ENCODE assay signal across 29 mouse cellular contexts in the genomic region with DNA sequence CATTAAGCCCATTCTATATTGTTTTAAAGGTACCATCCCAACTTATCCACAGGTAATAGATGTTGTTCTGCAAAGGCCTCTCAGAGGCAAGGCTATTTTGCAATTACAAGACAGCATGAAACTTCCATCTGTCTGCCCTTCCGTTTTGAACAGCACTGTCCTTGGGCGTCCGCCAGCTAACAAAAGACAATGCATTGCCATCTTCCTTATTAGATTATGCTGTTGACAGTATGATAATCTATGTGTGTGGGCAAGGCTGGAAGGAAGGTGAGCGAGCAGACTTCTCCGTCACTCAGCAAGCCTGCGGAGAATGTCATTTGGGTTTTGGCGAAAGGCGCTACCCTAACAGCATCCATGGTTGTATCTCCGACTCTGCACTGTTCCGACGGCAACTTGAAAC. TPM values are rescaled to one million over a fixed set of nuclear protein-coding genes. Genes with fewer than 3 reads are reported as not detected.
DNase-seq lines count a peak whose midpoint lies in the region; ATAC-seq and TF ChIP-seq lines count a peak whose summit lies in the region.
"Had no signal": no experiment of that assay in that cellular context is flagged by ENCODE, and none has a peak within 500 bp of the region (broad histone marks: within the 10 kb centered on the region; RNA-seq: fewer than 3 reads in every experiment).

No protein-coding gene starts in this region.

- no peaks in the 10 kb centered on the region for H3K4me1 ChIP-seq in forebrain, embryonic 13.5 days
- H3K4me1 ChIP-seq: forebrain, embryonic 10.5 days; heart, embryonic 13.5 days; limb, embryonic 13.5 days; lung, embryonic 15.5 days; midbrain, embryonic 13.5 days had no signal

- no peaks in the 10 kb centered on the region for H3K36me3 ChIP-seq in forebrain, embryonic 13.5 days (ENCODE audit: poor library complexity, severe bottlenecking)
- H3K36me3 ChIP-seq: forebrain, embryonic 10.5 days; heart, embryonic 13.5 days; limb, embryonic 13.5 days; lung, embryonic 15.5 days; midbrain, embryonic 13.5 days had no signal

- no peak for ATAC-seq in forebrain, embryonic 13.5 days
- ATAC-seq: inflammation-experienced regulatory T-cells, adult 6 months; midbrain, embryonic 13.5 days had no signal

- H3K4me2 ChIP-seq in forebrain, embryonic 13.5 days, result no peak overlapping the region
- H3K4me2 ChIP-seq: heart, embryonic 13.5 days; limb, embryonic 13.5 days; lung, embryonic 15.5 days; midbrain, embryonic 13.5 days had no signal

- H3K9me3 ChIP-seq in forebrain, embryonic 13.5 days (replicated peaks), result peaks cover 3% of the 10 kb centered on the region; the same call in 1 of the 2 replicates
- H3K9me3 ChIP-seq: heart, embryonic 13.5 days; lung, embryonic 15.5 days; midbrain, embryonic 13.5 days had no signal

- no peak overlapping the region for H3K4me3 ChIP-seq in layer of hippocampus, adult 2 months
- H3K4me3 ChIP-seq in forebrain, embryonic 13.5 days, result no peak overlapping the region
- H3K4me3 ChIP-seq: forebrain, embryonic 10.5 days; heart, embryonic 13.5 days; limb, embryonic 13.5 days; lung, embryonic 15.5 days; midbrain, embryonic 13.5 days; myocyte had no signal

- no peak overlapping the region for H3K27ac ChIP-seq in layer of hippocampus, adult 2 months
- no peak overlapping the region for H3K27ac ChIP-seq in forebrain, embryonic 13.5 days
- H3K27ac ChIP-seq: forebrain, embryonic 10.5 days; heart, embryonic 13.5 days; limb, embryonic 13.5 days; liver, embryonic 14.5 days; lung, embryonic 15.5 days; midbrain, embryonic 13.5 days had no signal

- peak; percentile 32 for DNase-seq in adrenal gland, adult 2 months
- DNase-seq in adrenal gland, adult 8-10 months, result no peak
- peak; percentile 3 for DNase-seq in layer of hippocampus, adult 9-11 months
- DNase-seq in layer of hippocampus, adult 2 months (ENCODE audit: low spot score in 2 of 2), result no peak
- DNase-seq in cerebellum, adult 11 months, result peak; percentile 49
- DNase-seq in cerebellum, postnatal 10 days, result peak; percentile 65 to 69
- DNase-seq in urinary bladder, adult 18-20 months (ENCODE audit: low spot score in 2 of 2), result no peak
- DNase-seq: gastrocnemius, postnatal 14 days; heart, adult 18-20 months; kidney, adult 9 months; kidney, postnatal 36 days; right cerebral cortex, postnatal 14 days; spleen, adult 18-20 months; thymus, adult 18-20 months; thymus, postnatal 4 days had no signal

- no peak for TF ChIP-seq CTCF in layer of hippocampus, adult 2 months (conservative IDR thresholded peaks at IDR 0.05)

- no peaks in the 10 kb centered on the region for H3K27me3 ChIP-seq in forebrain, embryonic 13.5 days
- H3K27me3 ChIP-seq: heart, embryonic 13.5 days; limb, embryonic 13.5 days; lung, embryonic 15.5 days; midbrain, embryonic 13.5 days had no signal

- H3K9ac ChIP-seq in forebrain, embryonic 13.5 days, result no peak overlapping the region
- H3K9ac ChIP-seq: heart, embryonic 13.5 days; limb, embryonic 13.5 days; liver, embryonic 14.5 days; lung, embryonic 15.5 days; midbrain, embryonic 13.5 days had no signal

- 78% methylated on average over 11 of the region's 11 CpGs for WGBS in forebrain, embryonic 13.5 days

RNA-seq across cellular contexts. Expression of gene Fezf1, which starts 45.5 kb away (rescaled TPM):
- total RNA-seq in adrenal gland, adult 2 months (2021), result not detected
- not detected in 2 replicates for polyA plus RNA-seq in adrenal gland, adult 2 months (2012; rRNA removed)
- total RNA-seq in adrenal gland, adult 8-10 months (2022), result not detected
- total RNA-seq in layer of hippocampus, adult 2 months (2021), result not detected
- polyA plus RNA-seq in forebrain, embryonic 13.5 days (2015; fragmentation: Nextera tagmentation; extraction: Ambion mirVana), result 13.6 and 38.7 TPM in 2 replicates
- total RNA-seq: gastrocnemius, postnatal 14 days; heart, adult 18-20 months; heart, postnatal 25 days; layer of hippocampus, postnatal 10 days; megakaryocyte, adult 5-6 weeks had no signal
- polyA plus RNA-seq: heart, embryonic 13.5 days; inflammation-experienced regulatory T-cells, adult 6 months; limb, embryonic 13.5 days; liver, embryonic 14.5 days; lung, embryonic 15.5 days; myocyte; neural tube, embryonic 14.5 days; stomach, embryonic 14.5 days had no signal

Comparison
In these comparisons a context has a peak if more than half of its experiments do, and no peak if none do; other contexts are left out.
1. DNase-seq: peak in adrenal gland, adult 2 months (single experiment), layer of hippocampus, adult 9-11 months (single experiment), cerebellum, adult 11 months (single experiment) and cerebellum, postnatal 10 days (2 of 2); none in adrenal gland, adult 8-10 months (single experiment), layer of hippocampus, adult 2 months (0 of 2) and urinary bladder, adult 18-20 months (0 of 2).